Mouse (Mus musculus) cortical plate, adult 2 months (tissue): ENCODE measurements at regions not wholly inside any gene's neighbourhood (a gene's known extent, or its start where the extent isn't known, plus 50 kb on each side); places are given as distances from the start of the nearest gene placed in this dataset.

ENCODE experiments used
- H3K27ac ChIP-seq: fragments of 200-500 bp; 2 replicates; pipeline ENCODE4 v1.5.1; 2012; ENCODE audit warnings: low read length, control low read depth, inconsistent platforms; ENCODE audit not compliant: insufficient read depth
- H3K4me1 ChIP-seq: fragments of 200-500 bp; 2 replicates; pipeline ENCODE4 v1.6.1; 2011; ENCODE audit warnings: low read length; ENCODE audit not compliant: control insufficient read depth, insufficient read depth
- H3K4me3 ChIP-seq: fragments of 200-500 bp; 2 replicates; pipeline ENCODE4 v1.5.1; 2011; ENCODE audit warnings: mild to moderate bottlenecking, low read length, control low read depth; ENCODE audit not compliant: insufficient read depth
- CTCF ChIP-seq: fragments of 200-500 bp; IDR thresholded peaks from 2 replicates; pipeline ENCODE4 v1.5.1; 2011; ENCODE audit warnings: mild to moderate bottlenecking, control low read depth, low read length; ENCODE audit not compliant: insufficient read depth; ENCODE audit errors: extremely low read depth
- POLR2A ChIP-seq: fragments of 200-500 bp; IDR thresholded peaks from 2 replicates; pipeline ENCODE4 v1.6.1; 2011; ENCODE audit warnings: mild to moderate bottlenecking, low read length, control low read depth; ENCODE audit not compliant: insufficient read depth; ENCODE audit errors: extremely low read depth

DNA sequence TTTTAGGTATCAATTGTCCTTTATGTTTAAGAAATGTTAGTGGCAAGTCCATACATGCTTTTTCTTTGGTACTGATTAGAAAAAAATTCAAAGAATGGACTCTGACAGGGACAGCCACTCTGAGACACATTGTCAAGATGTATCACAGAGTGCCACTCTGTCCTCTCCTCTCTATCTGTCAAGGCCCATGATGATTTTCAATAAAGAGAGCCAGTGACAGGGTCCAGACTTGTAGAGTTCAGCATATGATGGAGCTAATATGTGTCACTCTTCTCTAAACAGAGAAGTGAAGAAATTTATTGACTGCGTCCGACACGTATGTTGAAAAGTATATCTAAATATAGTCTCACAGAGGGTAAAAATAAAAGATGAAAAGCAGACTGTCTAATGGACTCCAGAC, 672.2 kb upstream of the 4930452B06Rik start:
- no peak overlapping the region for H3K4me3 ChIP-seq
- no peak for TF ChIP-seq POLR2A
- TF ChIP-seq CTCF: no peak
- H3K4me1 ChIP-seq: no peaks in the 10 kb centered on the region; the same call in 1 of the 2 replicates
- no peak overlapping the region for H3K27ac ChIP-seq

DNA sequence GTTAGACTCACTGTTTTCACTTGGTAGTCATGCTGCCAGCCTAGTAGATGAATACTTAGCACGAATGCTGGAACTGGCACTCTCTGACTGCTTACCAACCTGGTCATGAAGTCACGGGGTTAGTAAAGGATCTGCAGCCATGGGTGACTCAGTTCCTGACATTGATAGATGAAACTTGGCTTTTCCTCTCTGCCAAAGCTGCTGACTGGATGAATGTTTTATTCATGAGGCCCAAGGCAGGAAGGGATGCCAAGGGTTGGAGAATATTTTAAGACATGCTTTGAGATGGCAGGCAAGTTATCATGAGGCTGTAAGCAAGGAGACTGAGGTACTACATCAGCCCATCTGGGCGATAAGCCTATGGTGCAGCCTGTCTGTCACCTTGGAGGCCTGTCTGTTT, 671.1 kb upstream of the 4930452B06Rik start:
- Histone ChIP-seq H3K4me1 (no peaks in the 10 kb centered on the region; the same call in 1 of the 2 replicates), H3K4me3 (no peak overlapping the region), H3K27ac (no peak overlapping the region)
- TF ChIP-seq CTCF: no peak
- no peak for TF ChIP-seq POLR2A

DNA sequence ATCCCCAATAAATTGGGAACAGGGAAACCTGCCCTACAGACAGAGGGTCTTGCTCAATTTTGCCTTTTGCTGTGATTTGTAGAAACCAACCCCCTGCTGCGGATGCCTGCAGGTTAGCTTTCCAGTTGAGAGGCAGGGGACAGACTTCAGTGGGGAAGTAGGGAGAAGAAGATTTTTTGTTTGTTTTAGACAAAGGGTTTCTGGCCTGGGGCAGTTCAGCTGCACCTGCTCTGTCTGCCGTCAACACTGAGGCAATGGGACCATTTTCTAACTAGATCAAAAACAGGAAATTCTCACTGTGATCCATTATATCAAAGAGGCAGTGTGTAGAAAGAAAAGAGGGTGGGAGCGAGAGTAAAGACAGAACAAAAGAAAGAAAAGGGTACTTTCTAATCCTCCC, 665.6 kb upstream of the 4930452B06Rik start:
- TF ChIP-seq POLR2A (no peak), CTCF (no peak)
- H3K27ac ChIP-seq: no peak overlapping the region
- H3K4me3 ChIP-seq: no peak overlapping the region
- H3K4me1 ChIP-seq: no peaks in the 10 kb centered on the region

DNA sequence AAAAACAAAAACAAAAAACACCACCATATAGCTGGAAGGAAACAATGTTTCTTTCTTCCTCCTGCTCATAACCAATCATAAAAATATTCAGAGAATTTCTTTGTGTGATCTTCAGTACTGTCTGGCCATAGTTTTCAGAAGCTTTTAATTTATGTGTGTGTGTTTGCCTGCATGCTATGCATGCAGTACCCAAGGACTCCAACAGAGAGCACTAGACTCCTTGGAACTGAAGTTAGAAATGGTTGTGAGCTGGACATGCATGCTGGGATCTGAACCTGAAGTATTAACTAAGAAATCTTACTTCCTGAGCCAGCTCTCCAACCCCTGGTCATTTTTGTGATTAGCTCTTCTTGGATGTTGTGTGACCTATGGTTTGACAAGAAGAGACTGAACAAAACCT, 664.7 kb upstream of the 4930452B06Rik start:
- TF ChIP-seq CTCF (no peak), POLR2A (no peak)
- Histone ChIP-seq H3K4me1 (no peaks in the 10 kb centered on the region), H3K4me3 (no peak overlapping the region), H3K27ac (no peak overlapping the region)

DNA sequence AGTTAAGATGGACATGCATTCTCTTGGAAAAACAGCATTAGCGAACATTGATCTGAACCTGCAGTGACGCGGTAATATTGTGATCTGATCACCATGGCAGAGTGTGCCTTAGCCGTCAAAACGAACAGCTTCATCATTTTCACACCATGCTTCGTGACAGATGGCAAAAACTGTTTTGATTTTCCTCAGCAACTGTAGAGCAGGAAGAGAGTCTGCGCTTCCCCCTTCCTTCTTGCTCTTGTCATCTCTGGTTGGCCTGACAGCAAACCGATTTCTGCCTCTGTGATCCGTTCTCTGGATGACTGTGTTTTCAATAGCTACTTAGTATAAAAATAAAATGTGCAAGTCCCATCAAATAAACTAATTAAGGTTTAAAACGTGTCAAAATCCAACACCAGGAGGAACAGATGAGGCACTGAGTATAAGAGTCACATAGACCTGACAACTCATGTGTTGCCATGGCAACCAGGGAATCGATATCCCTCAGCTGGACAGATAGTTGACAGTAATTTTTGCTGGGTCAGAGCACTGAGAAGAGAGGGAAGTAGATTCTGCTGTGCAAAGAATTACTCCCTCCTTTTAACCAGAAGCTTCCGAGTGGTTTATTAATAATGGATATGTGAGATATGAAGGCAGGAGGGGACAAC, 663.9 kb upstream of the 4930452B06Rik start:
- Histone ChIP-seq H3K27ac (no peak overlapping the region), H3K4me1 (no peaks in the 10 kb centered on the region), H3K4me3 (no peak overlapping the region)
- no peak for TF ChIP-seq POLR2A
- no peak for TF ChIP-seq CTCF

DNA sequence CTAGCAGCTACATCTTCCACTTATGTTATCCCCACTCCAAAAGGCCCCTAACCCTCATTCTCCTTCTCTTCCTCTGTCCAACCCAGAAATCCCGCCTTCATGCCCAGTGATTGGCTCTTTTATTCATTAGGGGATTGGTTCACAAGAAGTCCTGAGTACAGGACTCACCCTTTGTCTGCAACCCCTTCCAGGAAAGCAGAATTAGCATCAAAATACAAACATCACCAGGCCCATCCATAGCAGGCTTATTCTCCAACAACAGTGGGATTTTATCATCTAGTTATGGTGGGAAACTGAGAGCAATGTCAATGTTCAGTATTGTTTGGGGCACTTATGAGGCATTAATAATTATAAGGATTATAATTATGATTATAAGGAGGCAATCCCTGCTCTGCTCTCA, 661.3 kb upstream of the 4930452B06Rik start:
- TF ChIP-seq POLR2A (no peak), CTCF (no peak)
- H3K4me3 ChIP-seq: no peak overlapping the region
- H3K27ac ChIP-seq: no peak overlapping the region
- no peaks in the 10 kb centered on the region for H3K4me1 ChIP-seq

DNA sequence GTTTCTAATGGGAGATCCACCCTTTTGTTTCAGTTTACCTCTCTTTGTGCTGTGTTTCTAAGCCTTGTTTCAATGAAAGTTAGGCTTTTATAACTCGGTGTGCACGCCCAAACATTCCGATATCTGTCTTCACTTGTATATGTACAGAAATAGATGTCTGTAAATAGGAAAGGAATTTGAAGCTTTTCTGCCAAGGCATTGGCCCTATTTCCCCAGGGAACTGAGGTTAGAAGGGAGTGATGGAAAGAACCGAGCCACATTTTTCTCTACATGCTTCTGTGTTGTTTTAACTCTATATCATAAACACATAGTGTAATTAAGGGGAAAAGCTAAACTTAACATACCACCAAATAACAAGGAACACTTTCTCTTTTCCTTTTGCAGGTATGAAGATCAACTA, 653.8 kb upstream of the 4930452B06Rik start:
- H3K4me1 ChIP-seq: no peaks in the 10 kb centered on the region
- TF ChIP-seq POLR2A (no peak), CTCF (no peak)
- no peak overlapping the region for H3K27ac ChIP-seq
- no peak overlapping the region for H3K4me3 ChIP-seq

DNA sequence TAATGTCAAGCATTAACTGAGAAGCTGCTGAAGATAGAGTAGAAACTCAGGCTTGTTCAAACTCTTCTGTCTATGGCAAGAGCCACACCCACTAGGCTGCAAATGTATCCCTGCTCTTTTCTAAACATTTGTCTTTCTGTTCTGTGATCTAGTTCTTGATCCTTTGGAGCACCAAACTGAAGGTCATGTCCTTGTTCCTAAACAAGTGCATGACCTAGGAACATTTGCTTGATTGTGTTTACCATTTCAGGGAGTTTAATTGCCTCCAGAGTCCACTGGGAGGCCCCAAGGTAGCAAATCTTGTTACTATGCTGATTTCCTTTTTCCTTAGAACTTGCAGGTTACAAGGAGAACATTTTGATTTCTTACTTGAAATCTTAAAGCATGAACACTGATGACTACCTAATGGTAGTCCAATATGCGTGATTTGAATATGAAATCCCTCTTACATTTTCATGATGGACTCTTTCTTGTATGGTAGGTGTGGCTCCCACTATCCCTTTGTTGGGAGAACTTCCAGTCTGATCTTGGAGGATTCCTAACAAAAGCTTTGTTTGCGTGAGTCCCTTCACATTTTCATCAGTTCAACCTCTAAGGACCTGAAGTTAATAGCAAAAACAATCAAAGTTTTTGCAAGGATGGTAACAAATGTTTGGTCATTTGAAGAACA, 652.9 kb upstream of the 4930452B06Rik start:
- H3K4me3 ChIP-seq: no peak overlapping the region
- no peaks in the 10 kb centered on the region for H3K4me1 ChIP-seq
- TF ChIP-seq CTCF (no peak), POLR2A (no peak)
- H3K27ac ChIP-seq: no peak overlapping the region

DNA sequence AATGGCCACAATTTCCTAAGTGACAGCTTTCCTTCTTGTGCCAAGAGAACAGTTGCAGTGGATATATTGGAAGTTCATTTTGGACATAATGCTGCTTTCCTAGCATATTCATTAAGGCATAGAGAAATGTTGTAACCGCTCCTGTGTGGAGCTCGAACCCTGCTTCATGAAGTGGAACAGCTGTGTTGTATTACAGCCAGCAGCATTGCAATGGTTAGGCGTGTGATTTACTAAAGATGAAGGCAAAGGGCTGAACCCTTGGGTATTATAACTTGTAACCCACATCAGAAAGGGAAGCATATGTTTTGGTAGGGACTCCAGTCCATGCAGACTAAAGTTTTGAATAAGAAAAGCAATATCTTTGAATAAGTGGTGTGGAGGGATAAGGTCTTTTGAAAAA, 649.2 kb upstream of the 4930452B06Rik start:
- no peak overlapping the region for H3K27ac ChIP-seq
- TF ChIP-seq POLR2A (no peak), CTCF (no peak)
- H3K4me1 ChIP-seq: no peaks in the 10 kb centered on the region
- H3K4me3 ChIP-seq: no peak overlapping the region

DNA sequence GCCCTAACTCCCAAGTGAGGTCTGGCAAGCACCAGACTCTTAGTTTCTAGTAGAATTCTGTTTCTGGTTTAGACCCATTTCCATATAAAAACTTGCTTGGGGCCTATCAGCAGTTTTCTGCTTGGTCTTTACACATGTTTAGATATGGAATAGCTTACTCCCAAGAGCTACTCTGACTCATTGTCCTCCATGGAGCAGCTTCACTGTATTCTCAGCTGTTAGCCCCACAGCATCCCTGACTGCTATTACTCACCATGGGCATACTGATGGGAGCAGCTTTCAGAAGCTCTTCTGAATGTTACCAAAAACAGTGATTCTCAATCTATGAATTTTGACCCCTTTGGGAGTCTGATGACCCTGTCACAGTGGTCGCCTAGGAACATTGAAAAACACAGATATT, 630.1 kb upstream of the 4930452B06Rik start:
- Histone ChIP-seq H3K27ac (no peak overlapping the region), H3K4me3 (no peak overlapping the region), H3K4me1 (no peaks in the 10 kb centered on the region)
- no peak for TF ChIP-seq CTCF
- no peak for TF ChIP-seq POLR2A
